Mouse (Mus musculus) neural tube, embryonic 12.5 days (tissue): ENCODE results near the gene Lmntd1. TPM values are rescaled to one million over a fixed set of nuclear protein-coding genes. Genes with fewer than 3 reads are reported as not detected.

Experiments
- ATAC-seq: fragments of 200-750 bp; cut with Nextera tagmentation; 2 replicates; pipeline ENCODE4 v1.8.0; 2017; ENCODE audit warnings: low read depth, mild to moderate bottlenecking, moderate TSS enrichment, moderate library complexity; ENCODE audit not compliant: low FRiP score
- H3K27ac ChIP-seq: fragments of 300-500 bp; sonication (generic); 2 replicates; pipeline ENCODE4 v1.5.1; 2016
- H3K27me3 ChIP-seq: fragments of 300-500 bp; sonication (generic); replicated peaks from 2 replicates; pipeline ENCODE4 v1.6.1; 2016; ENCODE audit warnings: mild to moderate bottlenecking
- H3K36me3 ChIP-seq: fragments of 300-500 bp; sonication (generic); 2 replicates; pipeline ENCODE4 v1.6.1; 2016; ENCODE audit warnings: mild to moderate bottlenecking
- H3K4me1 ChIP-seq: fragments of 300-500 bp; sonication (generic); 2 replicates; pipeline ENCODE4 v1.6.1; 2016
- H3K4me2 ChIP-seq: fragments of 300-500 bp; sonication (generic); replicated peaks from 2 replicates; pipeline ENCODE4 v1.6.1; 2016; ENCODE audit warnings: mild to moderate bottlenecking
- H3K4me3 ChIP-seq: fragments of 300-500 bp; sonication (generic); 2 replicates; pipeline ENCODE4 v1.5.1; 2016
- H3K9ac ChIP-seq: fragments of 300-500 bp; sonication (generic); 2 replicates; pipeline ENCODE4 v1.6.1; 2016; ENCODE audit warnings: mild to moderate bottlenecking
- H3K9me3 ChIP-seq: fragments of 300-500 bp; sonication (generic); 2 replicates; pipeline ENCODE4 v1.6.1; 2016; ENCODE audit warnings: mild to moderate bottlenecking
- WGBS: fragments of 180-500 bp; shearing (Covaris S2); methylation state at CpG from one replicate; pipeline ENCODE4 v1.1.7; 2016; 5-methylcytosine and 5-hydroxymethylcytosine counted together
- polyA plus RNA-seq: library from polyadenylated mRNA; unstranded; fragments of >200 nt; fragmentation: Nextera tagmentation; extraction: Ambion mirVana; gene quantifications from 2 replicates; pipeline ENCODE4 v1.2.1, GENCODE M21; 2016

Gene Lmntd1
- polyA plus RNA-seq, 1 experiment from 2014 or later = 0.60 TPM

GRCm38 (mm10) chr6:145352705-145353104, 261.4 kb downstream of the Lmntd1 start:
- Histone ChIP-seq H3K36me3 (no peaks in the 10 kb centered on the region), H3K27me3 (no peaks in the 10 kb centered on the region), H3K4me3 (no peak overlapping the region), H3K27ac (no peak overlapping the region), H3K9me3 (no peaks in the 10 kb centered on the region), H3K9ac (no peak overlapping the region), H3K4me2 (no peak overlapping the region), H3K4me1 (no peaks in the 10 kb centered on the region)
- ATAC-seq = no peak
- 47% methylated on average over 1 of the region's 1 CpGs for WGBS

- Histone ChIP-seq H3K27me3 (no peaks in the 10 kb centered on the region), H3K4me1 (no peaks in the 10 kb centered on the region), H3K4me3 (no peak overlapping the region), H3K9me3 (no peaks in the 10 kb centered on the region), H3K27ac (no peak overlapping the region), H3K4me2 (no peak overlapping the region), H3K9ac (no peak overlapping the region), H3K36me3 (no peaks in the 10 kb centered on the region)
- ATAC-seq = 0 out of 2 replicates have a peak, but pooled peaks have one; percentile 3
- WGBS = 69% methylated on average over 9 of the region's 9 CpGs
Observed at GRCm38 (mm10) chr6:145348196-145348915, 265.8 kb downstream of the Lmntd1 start.

GRCm38 (mm10) chr6:145347641-145348040, 266.5 kb downstream of the Lmntd1 start:
- Histone ChIP-seq H3K27me3 (no peaks in the 10 kb centered on the region), H3K4me1 (no peaks in the 10 kb centered on the region), H3K27ac (no peak overlapping the region), H3K36me3 (no peaks in the 10 kb centered on the region), H3K4me2 (no peak overlapping the region), H3K9me3 (no peaks in the 10 kb centered on the region), H3K4me3 (no peak overlapping the region), H3K9ac (no peak overlapping the region)
- WGBS = 81% methylated on average over 6 of the region's 6 CpGs
- ATAC-seq = no peak; the same call in 1 of the 2 replicates

- no peak for ATAC-seq
- H3K27me3 ChIP-seq = no peaks in the 10 kb centered on the region
- H3K9me3 ChIP-seq = no peaks in the 10 kb centered on the region
- H3K4me3 ChIP-seq = no peak overlapping the region
- H3K36me3 ChIP-seq = no peaks in the 10 kb centered on the region
- 79% methylated on average over 11 of the region's 11 CpGs for WGBS
- no peak overlapping the region for H3K27ac ChIP-seq
- no peaks in the 10 kb centered on the region for H3K4me1 ChIP-seq
- no peak overlapping the region for H3K9ac ChIP-seq
- H3K4me2 ChIP-seq = no peak overlapping the region
Observed at GRCm38 (mm10) chr6:145346789-145347557, 267.1 kb downstream of the Lmntd1 start.

GRCm38 (mm10) chr6:145346305-145346704, 267.8 kb downstream of the Lmntd1 start:
- H3K27ac ChIP-seq = no peak overlapping the region
- H3K27me3 ChIP-seq = no peaks in the 10 kb centered on the region
- H3K36me3 ChIP-seq = no peaks in the 10 kb centered on the region
- no peaks in the 10 kb centered on the region for H3K9me3 ChIP-seq
- no peaks in the 10 kb centered on the region for H3K4me1 ChIP-seq
- ATAC-seq = no peak
- H3K4me3 ChIP-seq = no peak overlapping the region
- H3K4me2 ChIP-seq = no peak overlapping the region
- no peak overlapping the region for H3K9ac ChIP-seq
- 81% methylated on average over 8 of the region's 8 CpGs for WGBS

GRCm38 (mm10) chr6:145344719-145345118, 269.4 kb downstream of the Lmntd1 start:
- WGBS = 70% methylated on average over 2 of the region's 2 CpGs
- Histone ChIP-seq H3K4me1 (no peaks in the 10 kb centered on the region; the same call in 1 of the 2 replicates), H3K9me3 (no peaks in the 10 kb centered on the region), H3K9ac (no peak overlapping the region), H3K4me3 (no peak overlapping the region), H3K27ac (no peak overlapping the region), H3K36me3 (no peaks in the 10 kb centered on the region), H3K4me2 (no peak overlapping the region), H3K27me3 (no peaks in the 10 kb centered on the region)
- ATAC-seq = no peak

- Histone ChIP-seq H3K4me3 (no peak overlapping the region), H3K27ac (no peak overlapping the region), H3K9me3 (no peaks in the 10 kb centered on the region), H3K9ac (no peak overlapping the region), H3K27me3 (0 out of 2 replicates have a peak, but pooled peaks cover 5% of the 10 kb centered on the region), H3K4me2 (no peak overlapping the region), H3K4me1 (no peaks in the 10 kb centered on the region; the same call in 1 of the 2 replicates), H3K36me3 (no peaks in the 10 kb centered on the region)
- WGBS = 75% methylated on average over 1 of the region's 1 CpGs
- ATAC-seq = no peak
Observed at GRCm38 (mm10) chr6:145343457-145343856, 270.7 kb downstream of the Lmntd1 start.

GRCm38 (mm10) chr6:145342836-145343235, 271.3 kb downstream of the Lmntd1 start:
- no peak overlapping the region for H3K4me2 ChIP-seq
- no peaks in the 10 kb centered on the region for H3K36me3 ChIP-seq
- no peak overlapping the region for H3K9ac ChIP-seq
- ATAC-seq = no peak
- H3K9me3 ChIP-seq = no peaks in the 10 kb centered on the region
- 0 out of 2 replicates have a peak, but pooled peaks cover 5% of the 10 kb centered on the region for H3K27me3 ChIP-seq
- no peak overlapping the region for H3K4me3 ChIP-seq
- 90% methylated on average over 11 of the region's 11 CpGs for WGBS
- H3K4me1 ChIP-seq = no peaks in the 10 kb centered on the region; the same call in 1 of the 2 replicates
- H3K27ac ChIP-seq = no peak overlapping the region

- no peaks in the 10 kb centered on the region; the same call in 1 of the 2 replicates for H3K4me1 ChIP-seq
- under 1% methylated on average over 33 of the region's 33 CpGs for WGBS
- H3K36me3 ChIP-seq = no peaks in the 10 kb centered on the region
- peak overlapping the region; percentile 73 for H3K4me2 ChIP-seq
- peak; percentile 59 for ATAC-seq
- H3K9ac ChIP-seq = peak overlapping the region; percentile 53
- no peaks in the 10 kb centered on the region for H3K9me3 ChIP-seq
- H3K27me3 ChIP-seq = 0 out of 2 replicates have a peak, but pooled peaks cover 5% of the 10 kb centered on the region
- H3K27ac ChIP-seq = no peak overlapping the region
- peak overlapping the region; percentile 46 for H3K4me3 ChIP-seq
Observed at GRCm38 (mm10) chr6:145341301-145342193, 272.6 kb downstream of the Lmntd1 start.

GRCm38 (mm10) chr6:145340657-145341146, 273.4 kb downstream of the Lmntd1 start:
- H3K4me3 ChIP-seq = peak overlapping the region; percentile 46
- WGBS = under 1% methylated on average over 37 of the region's 37 CpGs
- peak overlapping the region; percentile 73 for H3K4me2 ChIP-seq
- peak overlapping the region; percentile 53 for H3K9ac ChIP-seq
- ATAC-seq = peak; percentile 95
- H3K27me3 ChIP-seq = 0 out of 2 replicates have a peak, but pooled peaks cover 5% of the 10 kb centered on the region
- H3K36me3 ChIP-seq = no peaks in the 10 kb centered on the region
- H3K4me1 ChIP-seq = no peaks in the 10 kb centered on the region; the same call in 1 of the 2 replicates
- H3K9me3 ChIP-seq = no peaks in the 10 kb centered on the region
- H3K27ac ChIP-seq = no peak overlapping the region; the same call in 1 of the 2 replicates

- no peaks in the 10 kb centered on the region; the same call in 1 of the 2 replicates for H3K4me1 ChIP-seq
- H3K4me2 ChIP-seq = peak overlapping the region; percentile 73
- peak overlapping the region; percentile 42; the same call in 1 of the 2 replicates for H3K27ac ChIP-seq
- peak overlapping the region; percentile 46 for H3K4me3 ChIP-seq
- peak; percentile 42 for ATAC-seq
- H3K9ac ChIP-seq = peak overlapping the region; percentile 53
- H3K27me3 ChIP-seq = 0 out of 2 replicates have a peak, but pooled peaks cover 5% of the 10 kb centered on the region
- no peaks in the 10 kb centered on the region for H3K36me3 ChIP-seq
- no peaks in the 10 kb centered on the region for H3K9me3 ChIP-seq
- under 1% methylated on average over 21 of the region's 21 CpGs for WGBS
Observed at GRCm38 (mm10) chr6:145339956-145340656, 274.0 kb downstream of the Lmntd1 start.
